Mouse (Mus musculus) spleen, adult 2 months (tissue): ENCODE results near the gene Pbld2. TPM values are rescaled to one million over a fixed set of nuclear protein-coding genes. Genes with fewer than 3 reads are reported as not detected.

Experiments
- DNase-seq, 2 experiments: peaks; one replicate each; pipeline versions ENCODE4 v3.0.0 to v3.0.0-alpha.2; 2012 to 2021; ENCODE audit warnings: low spot score in 2 of 2, low read depth in 1 of 2
- H3K27ac ChIP-seq: fragments of 200-500 bp; 2 replicates; pipeline ENCODE4 v1.5.1; 2012; ENCODE audit warnings: low read length, inconsistent platforms; ENCODE audit not compliant: insufficient read depth
- H3K27me3 ChIP-seq: fragments of 200-500 bp; 2 replicates; pipeline ENCODE4 v1.6.1; 2012; ENCODE audit warnings: mild to moderate bottlenecking, moderate library complexity, low read length, inconsistent platforms; ENCODE audit not compliant: control insufficient read depth, insufficient read depth
- H3K36me3 ChIP-seq: fragments of 200-500 bp; 2 replicates; pipeline ENCODE4 v1.6.1; 2012; ENCODE audit warnings: mild to moderate bottlenecking, low read length, inconsistent platforms; ENCODE audit not compliant: control insufficient read depth, insufficient read depth
- H3K4me1 ChIP-seq: fragments of 200-500 bp; 2 replicates; pipeline ENCODE4 v1.6.1; 2011; ENCODE audit warnings: inconsistent platforms; ENCODE audit not compliant: control insufficient read depth, insufficient read depth, insufficient read length
- H3K4me3 ChIP-seq: fragments of 200-500 bp; 2 replicates; pipeline ENCODE4 v1.5.1; 2011; ENCODE audit warnings: mild to moderate bottlenecking, inconsistent platforms; ENCODE audit not compliant: insufficient read depth, insufficient read length; ENCODE audit errors: extremely low read depth
- CTCF ChIP-seq: fragments of 200-500 bp; IDR thresholded peaks from 2 replicates; pipeline ENCODE4 v1.5.1; 2011; ENCODE audit warnings: mild to moderate bottlenecking, inconsistent platforms; ENCODE audit not compliant: insufficient read depth, insufficient read length, insufficient replicate concordance; ENCODE audit errors: extremely low read depth
- POLR2A ChIP-seq: fragments of 200-500 bp; IDR thresholded peaks from 2 replicates; pipeline ENCODE4 v1.6.1; 2011; ENCODE audit warnings: low read depth, low read length, inconsistent platforms
- WGBS: fragments of 180-500 bp; shearing (Covaris S2); methylation state at CpG from one replicate; pipeline ENCODE4 v1.1.7; 2018; 5-methylcytosine and 5-hydroxymethylcytosine counted together
- polyA plus RNA-seq: library from polyadenylated mRNA; depleted of rRNA; stranded (reverse); fragments of >200 nt; gene quantifications from 2 replicates; pipeline ENCODE4 v1.2.3, GENCODE M21; 2012; rRNA removed

The Pbld2 gene
- polyA plus RNA-seq, 1 experiment = 0.74 TPM

DNA sequence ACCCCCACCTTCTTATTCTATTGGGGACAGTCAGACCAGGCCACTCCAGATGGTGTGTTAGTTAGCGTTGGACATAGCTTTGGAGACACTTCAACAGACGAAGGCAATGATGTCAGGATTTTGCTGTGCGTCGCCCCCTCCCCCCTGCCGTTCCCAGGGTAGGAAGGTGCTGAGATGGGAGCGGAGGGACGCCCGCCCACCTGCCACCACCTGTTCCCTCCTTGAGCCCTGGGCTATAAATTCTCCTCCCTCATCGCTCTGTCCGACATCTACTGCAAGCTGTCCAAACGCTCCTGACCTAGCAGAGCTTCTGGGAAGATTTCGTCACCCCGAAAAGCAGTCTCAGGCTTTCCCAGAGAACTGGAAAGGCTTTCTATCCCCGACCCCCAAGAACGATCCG lies 75.4 kb downstream of the Pbld2 start, which contains the start of gene Atoh7:
Gene Atoh7 (plus strand): TSS at position 131 of the 400 bp plus-strand sequence.
- no peak for DNase-seq
- TF ChIP-seq CTCF (no peak), POLR2A (no peak)
- Histone ChIP-seq H3K27ac (no peak within 1 kb of the TSS), H3K27me3 (peaks cover 10% of the 10 kb centered on the region), H3K4me1 (peaks cover 4% of the 10 kb centered on the region), H3K36me3 (no peaks in the 10 kb centered on the region), H3K4me3 (peak within 1 kb of the TSS; percentile 44; the same call in 1 of the 2 replicates)
- WGBS = 51% methylated on average over 16 of the region's 16 CpGs

DNA sequence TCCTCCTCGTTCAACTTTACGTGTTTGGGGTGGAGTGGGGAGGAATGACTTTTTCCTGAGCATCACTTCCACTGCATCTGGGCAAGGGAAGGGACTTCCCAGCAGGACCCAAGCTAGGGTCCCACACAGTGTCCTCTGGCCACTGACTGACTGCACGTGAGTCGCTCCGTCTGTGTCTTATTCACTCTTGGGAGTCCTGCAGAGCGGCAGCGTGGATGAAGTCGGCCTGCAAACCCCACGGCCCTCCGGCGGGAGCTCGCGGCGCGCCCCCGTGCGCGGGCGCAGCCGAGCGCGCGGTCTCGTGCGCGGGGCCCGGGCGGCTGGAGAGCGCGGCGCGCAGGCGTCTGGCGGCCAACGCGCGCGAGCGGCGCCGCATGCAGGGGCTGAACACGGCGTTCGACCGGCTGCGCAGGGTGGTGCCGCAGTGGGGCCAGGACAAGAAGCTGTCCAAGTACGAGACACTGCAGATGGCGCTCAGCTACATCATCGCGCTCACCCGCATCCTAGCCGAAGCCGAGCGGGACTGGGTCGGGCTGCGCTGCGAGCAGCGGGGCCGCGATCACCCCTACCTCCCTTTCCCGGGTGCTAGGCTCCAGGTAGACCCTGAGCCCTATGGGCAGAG lies 75.9 kb downstream of the Pbld2 start:
- Histone ChIP-seq H3K27me3 (peaks cover 10% of the 10 kb centered on the region), H3K4me1 (peaks cover 4% of the 10 kb centered on the region), H3K36me3 (no peaks in the 10 kb centered on the region), H3K4me3 (peak overlapping the region; percentile 44; the same call in 1 of the 2 replicates), H3K27ac (no peak overlapping the region)
- TF ChIP-seq CTCF (no peak), POLR2A (no peak)
- WGBS = 1% methylated on average over 62 of the region's 62 CpGs
- no peak for DNase-seq

DNA sequence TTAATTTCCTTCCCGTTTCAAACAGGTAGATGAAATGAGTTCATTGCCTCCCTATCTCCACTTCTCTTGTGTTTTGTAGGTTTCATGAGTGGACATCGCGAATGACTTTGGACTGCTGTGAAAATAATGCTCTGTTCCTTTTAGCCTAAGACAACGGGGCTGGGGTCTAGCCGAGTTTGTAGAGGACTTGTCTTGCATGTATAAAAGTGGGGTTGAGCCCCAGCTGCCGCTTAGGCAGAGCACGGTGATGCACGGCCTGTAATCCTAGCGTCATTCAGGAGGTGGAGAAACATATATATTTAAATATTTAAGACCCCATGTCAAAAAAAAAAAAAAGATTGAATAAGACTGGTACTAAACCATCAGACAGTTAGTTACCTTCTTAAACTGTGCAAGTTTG lies 76.5 kb downstream of the Pbld2 start:
- H3K4me3 ChIP-seq = no peak overlapping the region
- peaks cover 10% of the 10 kb centered on the region for H3K27me3 ChIP-seq
- TF ChIP-seq POLR2A (no peak), CTCF (no peak)

More for the DNA sequence above, 76.5 kb downstream of the Pbld2 start:
- no peak for DNase-seq
- Histone ChIP-seq H3K36me3 (no peaks in the 10 kb centered on the region), H3K4me1 (peaks cover 4% of the 10 kb centered on the region), H3K27ac (no peak overlapping the region)
- 22% methylated on average over 9 of the region's 9 CpGs for WGBS

Other genes with a start within 250 kb of the Pbld2 start
- 44.4 and 53.5 TPM in 2 replicates for gene Ccar1, start 232.0 kb upstream of the Pbld2 start, polyA plus RNA-seq
- gene Tet1, start 115.3 kb upstream of the Pbld2 start, polyA plus RNA-seq = 0.84 and 1.1 TPM in 2 replicates
- 8.5 and 21.5 TPM in 2 replicates for gene Slc25a16, start 103.7 kb upstream of the Pbld2 start, polyA plus RNA-seq
- 4.7 and 6.4 TPM in 2 replicates for gene Dna2, start 77.3 kb upstream of the Pbld2 start, polyA plus RNA-seq
- gene Rufy2, start 44.1 kb upstream of the Pbld2 start, polyA plus RNA-seq = 2.6 and 3.0 TPM in 2 replicates
- gene Hnrnph3, start 98 bp upstream of the Pbld2 start, polyA plus RNA-seq = 9.0 and 11.2 TPM in 2 replicates
- gene Pbld1, start 35.8 kb downstream of the Pbld2 start, polyA plus RNA-seq = 0.58 and 1.3 TPM in 2 replicates
- gene Atoh7, start 75.3 kb downstream of the Pbld2 start, polyA plus RNA-seq = 0.16 TPM in 1 of 2 replicates, not detected in the other
- gene Mypn, start 179.6 kb downstream of the Pbld2 start, polyA plus RNA-seq = 0.01 TPM in 1 of 2 replicates, not detected in the other
- 18.9 and 19.2 TPM in 2 replicates for gene Herc4, start 219.5 kb downstream of the Pbld2 start, polyA plus RNA-seq